Mouse (Mus musculus) right cerebral cortex, postnatal 14 days (tissue): ENCODE measurements at regions not wholly inside any gene's neighbourhood (a gene's known extent, or its start where the extent isn't known, plus 50 kb on each side); places are given as distances from the start of the nearest gene placed in this dataset.
A peak's percentile ranks its signal among the peaks of the same experiment; 100 is the strongest.
"Not testable (repeated sequence)": the region's sequence is repeated elsewhere in the genome, so short reads cannot be mapped to it uniquely, and the experiment has no call there.

Experiments
- DNase-seq: peaks from one replicate; pipeline ENCODE4 v3.0.0; 2022

DNA sequence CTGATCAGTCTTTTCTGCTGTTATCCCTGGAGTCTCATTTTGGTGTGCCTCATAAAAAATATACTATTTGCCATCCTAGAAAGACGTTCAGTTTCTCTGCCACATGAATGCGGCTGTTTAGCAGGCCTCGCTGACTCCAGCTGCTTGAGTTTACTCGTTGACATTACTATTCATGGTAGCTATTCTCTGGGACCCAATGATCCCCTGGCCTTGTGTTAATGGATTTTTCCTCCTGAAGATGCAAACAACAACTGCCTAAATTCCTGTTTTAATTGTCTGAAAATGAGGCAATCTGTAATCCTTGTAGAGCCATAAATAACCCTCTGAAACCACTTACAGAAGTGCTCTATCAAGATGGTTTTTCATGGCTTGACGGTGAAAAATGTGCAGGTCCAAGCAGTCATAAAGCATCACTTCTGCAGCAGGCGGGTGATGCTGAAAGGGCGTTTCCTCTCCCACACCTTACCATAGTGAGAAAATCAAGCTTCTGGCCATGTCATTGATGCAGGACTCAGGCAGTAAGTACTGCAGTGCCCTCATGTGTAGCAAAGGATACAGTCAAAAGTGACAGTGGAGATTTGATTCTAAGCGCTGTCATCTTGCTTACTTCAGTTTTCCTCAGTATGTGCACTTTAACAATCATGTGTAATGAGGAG is 419.7 kb upstream of the Lrp1b start:
- DNase-seq, result no peak

DNA sequence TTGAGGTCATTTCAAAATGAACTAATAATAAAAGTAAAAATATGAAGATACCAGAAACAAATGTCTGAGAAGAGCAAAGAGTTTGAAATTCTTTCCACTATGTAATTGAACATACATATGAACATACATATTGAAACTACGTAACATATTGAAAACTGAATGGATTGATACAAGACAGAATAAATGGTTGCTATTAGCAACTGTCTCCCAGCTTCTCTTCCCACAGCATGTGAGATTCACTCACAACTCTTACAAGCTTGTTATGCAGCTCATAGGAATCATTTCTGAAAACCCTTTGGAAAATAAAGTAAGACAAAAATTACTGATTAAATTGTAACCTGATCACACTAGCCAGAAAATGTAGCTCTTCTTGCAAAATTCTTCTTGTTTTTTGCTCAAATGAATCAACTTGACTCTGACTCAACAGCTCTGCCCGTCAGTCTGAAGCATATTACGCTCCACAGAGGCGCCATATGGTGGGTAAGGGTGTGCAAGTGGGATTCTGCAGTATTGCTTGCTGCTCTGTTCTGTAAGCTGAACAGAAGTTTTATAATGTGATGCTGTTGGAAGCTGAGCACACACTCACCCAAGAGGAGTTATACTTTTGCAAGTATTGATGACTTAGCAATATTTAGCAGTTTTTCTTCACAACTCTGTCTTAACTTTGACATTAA is 444.3 kb upstream of the Lrp1b start:
- DNase-seq, result peak; percentile 19

DNA sequence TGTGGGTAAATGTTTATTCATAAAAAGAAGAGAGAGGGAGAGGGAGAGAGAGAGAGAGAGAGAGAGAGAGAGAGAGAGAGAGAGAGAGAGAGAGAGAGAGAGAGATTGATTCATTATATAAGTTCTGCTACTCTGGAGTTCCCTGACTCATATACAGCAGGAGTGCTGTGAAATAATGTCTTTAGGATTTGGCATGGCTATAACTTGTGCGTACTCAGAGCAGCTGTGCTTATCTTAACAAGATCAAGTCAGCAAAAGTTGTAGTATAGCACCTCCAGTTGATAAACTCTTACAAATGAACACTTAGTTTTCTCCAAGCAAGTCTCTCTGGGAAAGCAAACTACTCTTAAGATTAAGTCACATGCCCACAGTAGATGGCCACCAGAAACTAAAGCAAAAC is 435.3 kb upstream of the Kynu start:
- no peak for DNase-seq

DNA sequence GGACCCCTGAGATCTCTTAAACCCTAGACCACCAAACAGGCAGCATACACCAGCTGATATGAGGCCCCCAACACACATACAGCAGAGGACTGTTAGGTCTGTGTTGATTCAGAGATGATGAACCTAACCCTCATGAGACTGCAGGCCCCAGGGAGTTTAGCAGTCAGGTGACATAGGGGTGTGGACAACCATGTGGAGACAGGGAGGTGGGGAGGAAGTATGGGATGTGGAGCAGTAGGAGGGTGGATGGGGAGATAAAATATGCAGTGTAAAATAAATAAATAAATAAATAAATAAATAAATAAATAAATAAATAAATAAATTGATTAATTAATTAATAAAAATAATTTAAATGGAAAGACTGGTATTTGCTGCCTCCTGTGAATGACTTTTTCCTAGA is 401.6 kb upstream of the Kynu start:
- no peak for DNase-seq

DNA sequence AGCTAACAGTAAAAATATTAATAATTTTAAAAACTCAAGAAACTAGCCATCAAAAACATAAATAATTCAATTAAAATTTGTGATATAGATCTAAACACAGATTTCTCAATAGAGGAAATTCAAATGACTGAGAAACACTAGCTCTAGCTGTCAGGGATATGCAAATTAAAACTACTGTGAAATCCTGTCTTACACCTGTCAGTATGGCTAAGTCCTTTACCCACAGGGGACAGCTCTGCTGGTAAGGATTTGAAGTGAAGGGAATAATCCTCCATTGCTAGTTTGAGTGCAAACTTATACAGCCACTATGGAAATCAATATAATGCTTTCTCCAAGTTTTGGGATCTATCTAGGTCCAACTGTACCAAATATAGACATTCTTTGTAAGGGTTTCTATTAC is 373.0 kb upstream of the Kynu start:
- DNase-seq, result no peak

DNA sequence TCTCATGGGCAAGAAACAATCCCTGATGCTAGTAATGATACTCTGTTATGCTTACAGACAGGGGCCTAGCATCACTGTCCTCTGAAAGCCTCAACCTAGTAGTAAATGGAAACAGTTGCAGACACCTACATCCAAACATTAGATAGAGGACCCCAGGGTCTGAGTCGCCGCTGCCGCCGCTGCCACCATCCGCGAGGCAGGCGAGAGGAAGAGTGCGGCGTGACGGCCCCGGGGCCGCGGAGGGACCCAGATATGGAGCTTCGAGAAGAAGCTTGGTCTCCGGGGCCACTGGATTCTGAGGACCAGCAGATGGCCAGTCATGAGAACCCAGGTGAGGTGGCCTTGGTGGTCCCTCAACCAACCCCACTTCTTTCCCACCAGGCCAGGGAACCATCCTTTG is 359.6 kb upstream of the Kynu start:
- DNase-seq, result not testable (repeated sequence)

DNA sequence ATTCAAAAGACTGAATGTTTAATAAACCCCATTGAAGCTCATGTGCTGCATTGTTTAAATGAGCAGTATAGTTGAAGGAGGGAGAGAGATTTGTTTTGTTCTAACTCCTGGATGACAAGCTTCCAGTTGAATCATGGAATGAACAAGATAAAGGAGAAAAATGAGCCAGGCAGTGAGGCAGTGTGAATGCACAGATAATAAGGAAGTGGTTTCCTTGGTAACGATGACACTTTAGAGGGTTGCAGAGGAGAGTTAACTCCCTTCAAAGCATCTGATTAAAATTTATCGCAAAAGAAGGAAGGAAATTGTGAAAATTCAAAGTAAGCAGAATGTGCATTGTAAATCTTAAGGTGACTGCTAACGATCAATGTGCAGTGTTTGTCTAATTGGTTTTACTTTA is 346.9 kb upstream of the Kynu start:
- no peak for DNase-seq

DNA sequence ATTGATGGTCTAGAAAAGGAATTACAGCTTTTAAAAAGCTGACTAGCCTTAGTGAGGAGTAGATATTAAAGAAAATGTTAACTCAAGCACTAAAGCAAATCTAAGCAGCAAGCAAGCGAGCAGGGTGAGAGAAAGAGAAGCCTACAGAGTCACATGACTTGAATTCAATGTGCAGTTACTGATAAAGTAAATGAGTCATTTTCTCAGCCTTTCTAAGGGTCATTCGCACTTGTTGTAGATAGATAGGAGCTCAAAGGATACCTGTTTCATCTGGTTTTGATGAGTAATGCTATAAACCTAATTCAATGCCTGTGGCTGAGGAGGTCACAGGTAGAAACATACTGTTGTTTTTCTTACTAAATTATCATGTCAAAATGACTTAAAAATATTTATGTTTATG is 341.2 kb upstream of the Kynu start:
- DNase-seq, result no peak

DNA sequence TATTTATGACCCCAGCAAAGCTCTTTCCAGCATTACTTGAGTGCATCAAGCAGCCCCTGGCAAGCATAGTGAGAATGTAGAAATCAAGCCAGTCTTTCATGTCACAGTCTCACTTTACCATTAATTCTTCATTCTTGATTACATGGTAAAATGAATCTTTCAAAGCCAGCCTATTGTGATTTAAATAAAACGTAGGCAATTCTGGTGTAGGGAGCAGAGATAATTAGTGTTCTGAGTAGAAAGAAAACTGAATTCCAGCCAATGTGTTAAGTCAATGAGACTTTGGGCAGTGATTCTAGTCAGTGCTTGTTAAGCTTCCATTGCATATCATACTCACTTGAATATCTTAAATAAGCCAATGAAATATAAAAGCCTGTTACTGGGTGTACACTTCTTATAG is 338.0 kb upstream of the Kynu start:
- DNase-seq, result no peak

DNA sequence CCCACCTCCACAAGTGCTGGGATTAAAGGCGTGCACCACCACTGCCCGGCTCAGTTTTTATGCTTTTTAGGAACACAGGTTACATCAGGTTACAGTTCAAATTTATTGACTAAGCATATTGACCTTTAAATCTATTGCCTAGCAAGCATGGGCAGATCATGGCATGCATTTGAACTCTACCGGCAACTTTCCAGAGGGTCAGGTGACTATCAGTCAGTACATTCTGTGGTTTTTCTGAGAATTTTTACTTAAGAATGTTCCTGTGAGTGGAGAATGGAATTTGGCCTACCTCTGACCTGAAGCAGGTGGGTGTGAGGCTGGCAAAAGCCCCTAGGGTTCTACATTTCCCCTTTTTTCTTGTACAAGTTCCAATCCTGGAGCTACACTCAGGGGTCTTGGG is 332.4 kb upstream of the Kynu start:
- no peak for DNase-seq

DNA sequence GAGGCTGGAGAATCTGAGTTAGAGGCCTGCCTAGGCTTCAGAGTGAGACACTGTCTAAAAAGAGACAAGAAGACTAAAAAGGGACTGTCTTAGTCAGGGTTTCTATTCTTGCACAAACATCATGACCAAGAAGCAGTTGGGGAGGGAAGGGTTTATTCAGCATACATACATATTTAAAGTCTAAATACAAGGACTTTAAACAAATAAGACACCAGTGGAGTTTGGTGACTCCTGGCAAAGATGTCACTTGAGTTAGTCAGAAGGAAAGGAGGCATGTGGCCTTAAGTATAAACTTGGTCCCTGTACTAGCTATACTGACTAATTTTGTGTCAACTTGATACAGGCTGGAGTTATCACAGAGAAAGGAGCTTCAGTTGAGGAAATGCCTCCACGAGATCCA is 330.4 kb upstream of the Kynu start:
- not testable (repeated sequence) for DNase-seq

DNA sequence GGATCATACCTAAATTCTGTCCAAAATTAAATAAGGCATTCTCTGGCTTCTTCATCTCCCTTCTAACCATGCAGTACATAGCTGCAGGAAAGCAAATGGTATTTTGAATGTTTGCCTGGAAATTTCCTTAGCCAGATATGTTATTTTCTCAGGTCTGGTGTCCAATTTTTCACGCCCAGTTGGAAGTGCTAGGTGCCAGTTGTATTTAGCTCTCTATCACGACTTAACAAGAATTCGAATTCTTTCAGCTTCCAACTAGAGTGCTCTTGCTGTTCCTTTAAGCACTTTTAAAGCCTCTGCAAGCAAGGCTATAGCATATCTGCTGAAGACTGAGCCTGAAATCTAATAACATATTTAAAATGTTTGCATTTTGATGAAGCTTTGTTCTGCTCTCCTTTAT is 308.3 kb upstream of the Kynu start:
- no peak for DNase-seq

DNA sequence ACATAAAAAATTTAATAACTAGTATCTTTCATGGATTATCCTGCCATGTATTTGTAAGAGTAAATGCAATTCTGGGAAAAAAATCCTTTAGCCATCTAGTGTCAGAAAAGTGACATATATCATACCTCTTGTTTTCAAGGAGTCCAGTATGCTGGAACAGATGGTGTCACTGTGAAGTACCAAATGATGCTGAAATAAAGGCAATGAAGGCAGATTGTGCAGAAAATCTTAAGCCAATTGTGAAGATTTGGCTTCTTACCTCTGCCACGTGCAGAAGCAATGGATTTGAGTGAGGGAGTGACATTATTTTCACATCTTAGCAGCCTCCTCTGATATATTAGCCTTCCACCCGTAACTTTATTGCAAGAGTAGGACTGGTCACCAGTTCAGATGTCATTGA is 306.5 kb upstream of the Kynu start:
- no peak for DNase-seq

DNA sequence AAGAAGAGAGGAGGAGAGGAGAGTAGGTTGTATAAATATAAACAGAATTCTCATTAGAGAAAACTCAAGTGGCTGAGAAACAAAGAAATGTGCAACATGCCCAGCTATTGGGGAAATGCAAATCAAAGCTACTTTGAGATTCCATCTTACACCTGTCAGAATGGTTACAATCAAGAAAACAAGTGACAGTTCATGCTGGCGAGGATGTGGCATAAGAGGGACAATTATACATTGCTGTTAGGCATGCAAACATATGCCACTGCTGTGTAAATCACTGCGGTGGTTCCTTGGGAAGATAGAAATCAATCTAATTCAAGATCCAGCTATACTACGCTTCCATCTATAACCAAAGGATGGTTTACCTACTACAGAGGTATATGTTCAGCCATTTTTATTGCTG is 300.4 kb upstream of the Kynu start:
- DNase-seq, result no peak

DNA sequence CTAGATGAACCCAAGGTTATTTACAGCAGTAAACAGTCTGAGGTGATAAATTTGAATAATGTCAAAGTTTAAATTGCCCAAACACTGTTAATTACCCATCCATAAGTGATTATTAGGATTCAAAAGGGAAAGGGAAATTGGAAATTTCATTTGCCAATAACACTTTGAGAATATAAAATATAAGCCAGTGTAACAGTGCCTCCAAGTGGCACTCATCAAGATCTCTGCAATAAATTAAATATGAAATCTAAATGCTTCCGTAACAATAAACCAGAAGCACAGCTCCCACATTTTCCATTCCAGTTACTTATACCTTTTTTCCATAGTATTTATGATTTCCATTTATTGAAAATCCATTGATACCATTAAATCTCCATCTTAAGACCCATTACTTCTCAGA is 284.3 kb upstream of the Kynu start:
- DNase-seq, result no peak

DNA sequence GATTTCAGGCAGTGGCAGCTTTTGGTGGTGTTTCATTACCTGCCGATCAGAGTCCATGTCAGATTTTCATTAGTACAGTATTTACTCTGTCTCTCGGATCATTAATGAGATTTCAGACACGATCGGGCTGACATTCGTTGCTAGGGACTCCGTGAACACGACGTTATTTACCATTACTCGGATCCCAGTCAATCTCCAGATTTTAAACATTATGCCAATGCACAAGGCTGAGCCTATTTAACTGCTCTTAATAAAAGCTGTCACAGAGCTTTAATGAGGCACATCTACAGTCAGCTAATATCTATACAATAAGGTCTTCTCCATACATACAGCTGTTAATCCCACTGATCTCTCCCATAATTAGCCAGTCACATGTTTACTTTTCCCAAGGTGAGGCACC is 283.0 kb upstream of the Kynu start:
- DNase-seq, result no peak

DNA sequence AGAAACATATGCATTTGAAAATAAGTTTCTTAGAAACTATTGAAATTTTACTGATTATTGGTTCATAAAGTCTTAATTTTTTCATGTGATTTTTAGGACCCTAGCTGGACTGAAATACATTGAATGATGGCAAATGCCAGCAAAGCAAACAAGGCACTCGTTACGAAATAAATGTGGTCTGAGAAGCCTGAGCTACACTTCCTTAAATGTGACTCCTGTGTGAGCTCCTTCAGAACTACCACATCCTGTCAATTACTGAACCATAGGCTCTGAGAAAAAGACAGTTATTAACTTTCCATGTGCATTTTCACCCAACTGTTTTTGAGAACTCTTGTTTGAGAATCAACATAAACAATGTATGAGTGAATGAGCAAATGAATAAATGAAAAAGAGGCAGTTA is 281.1 kb upstream of the Kynu start:
- no peak for DNase-seq

DNA sequence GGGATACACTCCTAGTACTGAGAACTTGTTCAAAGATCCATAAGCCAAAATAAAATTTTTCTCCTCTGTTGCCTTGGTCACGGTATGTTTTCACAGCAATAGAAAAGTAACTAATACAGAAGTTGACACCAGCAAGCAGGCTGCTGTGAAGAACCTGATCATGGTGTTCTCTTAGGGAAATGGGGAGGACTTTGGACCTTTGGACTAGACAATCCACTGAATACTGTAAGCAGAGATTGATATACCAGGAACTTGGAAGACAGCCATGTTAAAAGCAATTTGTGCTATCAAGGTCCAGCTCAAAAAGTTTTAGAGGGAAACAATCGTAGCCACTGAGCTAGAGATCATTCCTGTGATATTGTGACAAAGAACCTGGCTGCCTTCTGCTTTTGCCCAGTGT is 259.3 kb upstream of the Kynu start:
- no peak for DNase-seq

DNA sequence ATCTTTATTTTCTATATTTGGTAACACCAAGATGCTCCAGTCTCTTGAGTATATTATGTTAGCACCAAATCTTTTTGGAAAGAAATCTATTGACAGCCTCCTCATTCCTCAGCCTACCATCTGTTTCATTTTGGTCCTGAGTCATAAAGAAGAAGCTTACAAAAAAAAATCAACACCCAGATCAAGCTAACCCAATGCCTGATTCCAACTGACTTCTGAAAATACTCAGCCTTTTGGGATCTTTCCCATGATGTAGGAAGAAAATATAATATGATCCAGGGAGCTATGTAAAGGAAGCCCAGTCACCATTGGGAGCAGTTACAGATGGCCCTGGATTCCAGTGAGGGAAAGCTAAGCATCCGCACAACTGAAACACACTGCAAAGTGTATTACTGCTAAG is 231.3 kb upstream of the Kynu start:
- no peak for DNase-seq

DNA sequence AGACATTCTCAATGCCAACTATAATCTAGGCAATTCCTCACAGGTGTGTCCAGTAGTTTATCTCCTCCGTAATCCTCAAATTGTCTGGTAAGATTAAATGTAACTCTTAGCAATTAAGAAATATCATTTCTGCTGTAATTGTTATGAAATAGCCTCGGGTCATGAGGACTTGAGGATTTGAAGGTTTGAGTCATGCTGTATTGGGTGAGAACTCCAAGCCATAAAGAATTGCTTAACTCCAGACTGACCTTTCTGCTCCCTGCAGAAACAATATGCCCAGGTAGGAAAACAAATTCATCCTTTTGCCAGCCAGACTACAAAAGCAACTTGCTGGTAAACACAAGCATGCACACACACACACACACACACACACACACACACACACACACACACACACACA is 190.8 kb upstream of the Kynu start:
- DNase-seq, result no peak

DNA sequence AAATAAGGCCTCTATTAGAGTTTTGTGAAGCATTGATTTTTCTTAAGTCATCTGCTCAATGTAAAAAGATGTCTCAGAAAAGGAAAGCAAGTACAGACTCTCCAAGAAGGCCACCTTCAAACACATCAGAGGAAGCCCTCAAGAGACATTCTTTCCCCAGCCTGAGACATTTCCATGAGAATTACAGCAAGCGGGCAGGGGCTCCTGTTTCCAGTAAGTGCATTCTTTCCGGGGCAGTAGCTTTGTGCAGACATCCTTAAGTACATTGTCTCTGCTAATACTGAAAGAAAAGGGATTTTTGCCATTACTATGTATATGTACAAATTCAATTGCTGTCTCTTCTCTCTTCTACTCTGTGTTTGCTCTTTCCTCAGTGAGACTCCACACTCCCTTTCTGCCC is 189.3 kb upstream of the Kynu start:
- DNase-seq, result no peak

DNA sequence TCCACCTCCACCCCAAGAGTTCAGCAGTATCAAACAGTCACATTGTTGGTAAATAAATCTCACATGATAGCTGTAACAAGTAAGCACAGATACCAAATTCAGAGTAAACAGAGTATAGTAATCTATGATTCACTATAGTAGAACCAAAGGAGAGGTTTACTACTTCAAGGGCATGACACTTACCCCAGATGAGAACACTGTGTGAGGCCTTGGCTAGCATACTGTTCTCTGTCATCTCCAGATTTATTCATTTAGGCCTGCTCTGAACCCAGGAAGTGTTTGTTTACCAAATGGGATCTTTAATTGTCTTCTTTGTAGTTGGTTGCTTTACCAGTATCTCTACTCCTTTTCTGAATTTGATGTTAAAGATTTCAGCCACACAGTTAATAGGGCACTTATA is 151.8 kb upstream of the Kynu start:
- no peak for DNase-seq

DNA sequence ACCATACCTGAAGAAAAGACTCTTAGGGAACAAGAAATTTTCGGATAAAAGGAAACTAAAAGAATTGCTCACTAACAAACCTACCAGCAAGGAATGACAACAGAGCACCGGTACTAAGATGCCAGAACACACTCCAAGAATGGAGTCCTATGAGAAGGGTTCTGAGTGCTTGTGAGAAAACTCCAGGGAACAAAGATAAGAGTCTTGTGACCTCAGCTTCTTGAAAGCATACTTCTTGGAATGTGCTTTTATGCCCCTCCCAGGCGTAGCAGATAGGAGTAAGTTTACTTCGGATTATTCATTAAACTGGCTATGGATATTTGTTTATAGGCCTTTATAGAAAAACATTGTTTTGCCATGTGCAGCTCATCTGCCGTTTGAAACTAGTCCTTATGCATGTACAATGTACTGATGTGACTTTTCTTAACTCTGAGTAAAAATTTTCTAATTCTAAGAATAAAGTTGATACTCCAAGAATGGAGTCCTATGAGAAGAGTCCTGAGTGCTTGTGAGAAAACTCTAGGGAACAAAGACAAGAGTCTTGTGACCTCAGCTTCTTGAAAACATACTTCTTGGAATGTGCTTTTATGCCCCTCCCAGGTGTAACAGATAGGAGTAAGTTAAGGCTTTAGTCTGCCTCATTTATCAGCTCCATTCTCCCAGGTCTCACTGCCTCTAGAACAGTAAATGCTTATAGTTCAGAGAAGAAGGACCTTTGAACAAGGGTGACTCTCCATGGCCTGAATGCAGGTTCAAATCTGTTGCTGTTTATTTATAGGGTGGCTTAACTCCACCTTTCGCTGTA is 150.8 kb upstream of the Kynu start:
- no peak for DNase-seq

DNA sequence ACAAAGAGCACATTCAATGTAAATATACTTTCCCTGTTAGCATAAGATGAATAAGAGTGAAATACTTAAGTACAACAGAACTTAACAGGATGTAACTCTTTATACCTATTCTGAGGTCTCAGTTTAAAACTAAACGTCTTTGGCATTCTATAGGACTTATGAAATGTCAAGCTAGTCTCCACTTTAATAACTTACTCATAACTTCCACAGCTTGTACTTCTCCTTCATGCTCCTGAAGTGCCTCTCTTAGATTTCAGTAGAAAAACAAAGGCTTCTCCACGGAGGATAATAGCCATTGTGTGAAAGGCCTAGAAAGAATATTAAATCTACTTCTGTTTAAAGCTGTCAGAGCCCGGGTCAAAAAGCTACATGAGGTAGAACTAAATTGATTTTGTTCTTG is 117.9 kb upstream of the Kynu start:
- no peak for DNase-seq
